Mouse (Mus musculus) T-helper 17 cell (primary cell): ENCODE results near the gene Top2a.
"Not testable (repeated sequence)": the region's sequence is repeated elsewhere in the genome, so short reads cannot be mapped to it uniquely, and the experiment has no call there.

ENCODE experiments used
- in situ Hi-C, 2 experiments: fragments of 300-600 bp; cut with MboI, MseI; formaldehyde crosslinking; loops; 1 replicate in 1 of 2; 2 replicates in 1 of 2; pipeline ENCODE4 v1.15.1; 2025; ENCODE audit warnings: high pct_unique_total_duplicates in 2 of 2

The Top2a gene

GRCm38 (mm10) chr11:98988260-98988659, 35.7 kb downstream of the Top2a start:
- in situ Hi-C loops = not testable (repeated sequence)

DNA sequence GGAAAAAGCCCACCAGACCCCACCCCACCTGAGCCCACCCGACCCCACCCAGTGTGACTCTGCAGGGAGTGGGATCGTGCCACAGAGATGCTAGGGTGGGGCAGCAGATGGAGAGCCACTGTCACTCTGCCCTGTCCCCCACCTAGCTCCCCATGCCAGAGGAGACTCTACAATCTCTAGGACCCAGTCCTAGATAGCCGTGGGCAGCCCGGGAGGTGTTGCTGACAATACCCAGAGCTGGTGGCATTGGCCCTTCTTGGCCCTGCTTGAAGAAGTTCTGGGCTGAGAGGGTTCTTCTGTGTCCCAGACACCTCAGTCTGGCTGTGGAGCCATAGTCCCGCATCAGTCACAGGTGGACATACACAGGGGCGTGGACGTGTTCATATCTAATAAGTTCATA, 38.4 kb downstream of the Top2a start:
- in situ Hi-C loops = no loop called here

DNA sequence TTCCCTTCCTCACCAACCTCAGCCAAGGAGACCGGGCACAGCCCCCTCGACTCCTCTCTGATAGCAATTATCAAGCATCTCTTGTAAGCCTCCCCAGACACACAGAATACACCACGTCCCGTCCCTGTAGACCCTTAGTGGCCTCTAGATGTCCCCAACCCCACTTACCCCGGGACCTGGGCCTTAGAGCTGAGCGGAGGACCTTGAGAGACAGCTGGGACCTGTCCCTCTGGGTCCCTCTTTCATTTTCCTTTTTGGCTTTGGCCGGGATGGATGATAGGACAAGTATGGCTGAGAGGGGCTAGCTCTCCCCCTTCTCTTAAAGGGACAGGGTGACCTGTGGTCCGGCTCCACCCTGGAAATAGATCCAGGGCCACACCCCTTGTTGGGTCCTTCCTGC, 40.4 kb downstream of the Top2a start:
- in situ Hi-C loops = no loop called here

GRCm38 (mm10) chr11:98982773-98983133, 41.2 kb downstream of the Top2a start, which contains the start of gene Gjd3:
Gene Gjd3 (minus strand): TSS chr11:98983016.
- in situ Hi-C loops = no loop called here

DNA sequence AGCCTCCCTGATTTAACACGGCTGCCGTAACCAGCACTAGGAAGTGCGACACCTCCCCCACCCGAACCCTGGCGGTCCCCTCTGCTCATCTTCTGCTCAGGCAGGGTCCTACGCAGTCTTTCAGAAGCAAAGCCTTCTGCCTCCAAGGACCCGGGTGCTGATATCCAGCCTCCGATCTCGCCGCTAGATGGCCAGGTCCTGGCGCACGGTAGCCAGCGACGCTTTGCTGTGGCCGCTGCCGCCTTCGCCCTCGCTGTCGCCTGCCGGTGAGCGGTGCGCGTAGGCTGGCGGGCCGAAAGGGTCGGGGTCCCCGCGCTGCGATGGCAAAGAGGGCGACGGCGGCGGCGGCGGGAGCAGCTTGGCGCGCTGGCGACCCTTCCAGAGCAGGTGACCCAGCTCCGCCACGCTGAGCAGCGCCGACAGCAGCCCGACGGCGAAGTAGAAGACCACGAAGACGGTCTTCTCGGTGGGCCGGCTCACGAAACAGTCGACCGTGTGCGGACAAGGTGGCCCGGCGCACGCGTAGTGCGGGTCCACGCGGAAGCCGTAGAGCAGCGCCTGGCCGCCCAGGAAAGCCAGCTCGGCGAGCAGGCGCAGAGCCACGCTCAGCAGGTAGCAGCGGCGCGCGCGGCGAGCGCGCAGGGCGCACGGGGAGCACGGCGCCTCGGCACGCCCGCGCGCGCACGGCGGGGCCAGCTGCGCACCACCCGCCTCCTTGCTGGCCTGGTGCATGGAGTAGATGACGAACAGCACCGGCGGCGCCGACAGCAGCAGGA, 41.8 kb downstream of the Top2a start:
- in situ Hi-C loops = no loop called here

DNA sequence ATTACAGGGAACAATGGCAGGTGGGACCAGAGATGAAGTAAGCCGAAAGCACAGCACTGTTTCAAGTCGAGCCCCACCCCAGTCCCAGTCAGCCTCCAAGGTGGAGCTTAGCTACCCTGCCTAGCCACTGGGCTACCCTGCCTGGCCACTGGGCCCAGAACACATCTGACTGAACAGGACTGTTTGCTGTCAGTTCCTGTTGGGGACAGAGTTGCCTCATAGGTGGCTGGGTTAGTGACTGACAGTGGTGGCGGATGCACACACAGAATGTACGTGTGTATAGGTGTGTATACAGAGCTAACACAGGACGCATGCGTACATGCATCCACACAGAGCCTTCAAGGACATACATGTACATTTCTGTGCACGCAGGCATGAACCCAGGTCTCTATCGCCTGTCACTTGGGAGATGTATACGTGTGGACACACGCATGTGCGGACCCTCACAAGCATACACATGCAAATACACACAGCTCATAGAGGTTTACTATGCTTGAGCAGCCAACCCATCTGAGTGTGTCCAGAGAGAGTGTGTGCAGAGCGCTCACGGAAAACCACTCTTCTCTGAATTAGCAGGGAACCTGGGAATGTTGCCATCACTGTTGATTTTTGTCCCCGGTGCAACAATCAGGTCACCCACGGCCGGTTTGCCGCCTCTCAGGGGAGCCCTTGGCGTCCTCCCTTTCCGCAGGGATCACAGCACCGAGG, 42.5 kb downstream of the Top2a start:
- in situ Hi-C loops = no loop called here

DNA sequence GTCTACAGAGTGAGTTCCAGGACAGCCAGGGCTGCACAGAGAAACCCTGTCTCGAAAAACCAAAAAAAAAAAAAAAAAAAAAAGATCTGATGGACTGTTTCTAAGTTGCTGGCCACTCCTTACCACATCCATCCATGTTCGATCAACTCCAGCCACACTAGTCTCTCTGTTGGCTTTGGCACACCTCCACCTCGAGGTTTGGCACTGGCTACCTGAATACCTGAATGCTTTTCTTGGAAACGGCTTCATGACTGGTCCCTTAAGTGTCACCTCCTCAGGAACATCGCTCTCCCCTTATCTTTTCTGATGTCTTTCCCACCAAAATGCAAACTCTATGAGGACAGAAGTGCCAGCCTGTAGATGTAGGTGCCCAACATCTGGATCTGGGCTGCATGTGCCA, 44.6 kb downstream of the Top2a start:
- in situ Hi-C loops = no loop called here

- in situ Hi-C loops = no loop called here
Measured at GRCm38 (mm10) chr11:98978526-98979148, 45.4 kb downstream of the Top2a start.

- in situ Hi-C loops = loop anchor here (5.0 kb wide), 3 partner anchors 38 to 1702 kb away; partner anchors contain the start of gene Rara (in 1 of the 2)
Measured at GRCm38 (mm10) chr11:98974871-98975719, 48.9 kb downstream of the Top2a start.

- in situ Hi-C loops = loop anchor here (5.0 kb wide), 3 partner anchors 37 to 1703 kb away; partner anchors contain the start of gene Rara (in 1 of the 2)
Measured at GRCm38 (mm10) chr11:98974213-98974612, 49.8 kb downstream of the Top2a start.

DNA sequence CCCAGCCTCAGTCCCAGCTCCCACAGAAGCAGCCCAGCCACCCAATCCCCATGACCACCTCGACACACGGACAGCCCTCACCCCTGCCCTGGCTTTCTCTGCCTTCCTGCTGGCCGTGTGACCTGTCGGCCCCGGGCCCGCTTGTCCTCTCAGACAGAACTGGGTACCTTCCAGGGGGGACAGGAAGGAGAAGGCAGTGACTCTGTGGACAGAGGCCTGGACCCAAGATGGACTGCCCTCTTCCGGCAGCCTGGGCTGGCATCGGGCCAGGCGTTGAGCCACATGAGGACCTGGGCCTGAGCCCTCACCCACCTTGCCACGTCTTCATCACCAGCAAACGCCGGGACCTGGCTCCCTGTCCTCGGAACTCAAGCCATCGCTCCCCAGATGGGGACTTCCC, 50.4 kb downstream of the Top2a start:
- in situ Hi-C loops = loop anchor here (5.0 kb wide), 3 partner anchors 36 to 1704 kb away; partner anchors contain the start of gene Rara (in 1 of the 2)

GRCm38 (mm10) chr11:98972801-98973360, 51.1 kb downstream of the Top2a start:
- in situ Hi-C loops = loop anchor here (5.0 kb wide), 3 partner anchors 36 to 1704 kb away; partner anchors contain the start of gene Rara (in 1 of the 2)

GRCm38 (mm10) chr11:98972215-98972614, 51.8 kb downstream of the Top2a start:
- in situ Hi-C loops = loop anchor here (5.0 kb wide), 3 partner anchors 35 to 1705 kb away; partner anchors contain the start of gene Rara (in 1 of the 2)

DNA sequence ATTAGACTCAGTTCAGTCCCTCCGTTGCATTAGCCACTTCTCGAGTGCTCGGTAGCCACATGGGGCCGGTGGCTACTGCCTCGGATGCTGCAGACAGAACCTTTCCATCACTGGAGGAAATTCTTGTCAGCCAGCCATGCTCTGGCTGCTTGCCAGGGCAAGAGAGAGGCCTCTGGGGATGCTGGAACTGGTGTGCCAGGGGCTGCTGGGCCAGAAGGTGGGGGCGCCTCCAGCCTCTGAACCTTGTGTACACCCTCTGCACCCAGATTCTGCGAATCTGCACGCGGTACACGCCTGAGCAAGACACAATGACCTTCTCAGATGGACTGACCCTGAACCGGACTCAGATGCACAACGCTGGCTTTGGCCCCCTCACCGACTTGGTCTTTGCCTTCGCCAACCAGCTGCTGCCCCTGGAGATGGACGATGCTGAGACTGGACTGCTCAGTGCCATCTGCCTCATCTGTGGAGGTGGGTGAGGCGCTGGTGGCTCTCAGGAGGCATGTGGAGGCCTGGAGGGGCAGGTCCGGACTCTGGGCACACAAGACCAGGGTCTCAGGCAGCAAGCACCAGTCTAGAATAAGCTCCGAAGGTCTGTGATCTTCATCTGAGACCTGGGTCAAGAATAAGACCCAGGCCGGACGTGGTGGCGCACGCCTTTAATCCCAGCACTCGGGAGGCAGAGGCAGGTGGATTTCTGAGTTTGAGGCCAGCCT, 52.5 kb downstream of the Top2a start:
- in situ Hi-C loops = loop anchor here (5.0 kb wide), 3 partner anchors 34 to 1706 kb away; partner anchors contain the start of gene Rara (in 1 of the 2)

DNA sequence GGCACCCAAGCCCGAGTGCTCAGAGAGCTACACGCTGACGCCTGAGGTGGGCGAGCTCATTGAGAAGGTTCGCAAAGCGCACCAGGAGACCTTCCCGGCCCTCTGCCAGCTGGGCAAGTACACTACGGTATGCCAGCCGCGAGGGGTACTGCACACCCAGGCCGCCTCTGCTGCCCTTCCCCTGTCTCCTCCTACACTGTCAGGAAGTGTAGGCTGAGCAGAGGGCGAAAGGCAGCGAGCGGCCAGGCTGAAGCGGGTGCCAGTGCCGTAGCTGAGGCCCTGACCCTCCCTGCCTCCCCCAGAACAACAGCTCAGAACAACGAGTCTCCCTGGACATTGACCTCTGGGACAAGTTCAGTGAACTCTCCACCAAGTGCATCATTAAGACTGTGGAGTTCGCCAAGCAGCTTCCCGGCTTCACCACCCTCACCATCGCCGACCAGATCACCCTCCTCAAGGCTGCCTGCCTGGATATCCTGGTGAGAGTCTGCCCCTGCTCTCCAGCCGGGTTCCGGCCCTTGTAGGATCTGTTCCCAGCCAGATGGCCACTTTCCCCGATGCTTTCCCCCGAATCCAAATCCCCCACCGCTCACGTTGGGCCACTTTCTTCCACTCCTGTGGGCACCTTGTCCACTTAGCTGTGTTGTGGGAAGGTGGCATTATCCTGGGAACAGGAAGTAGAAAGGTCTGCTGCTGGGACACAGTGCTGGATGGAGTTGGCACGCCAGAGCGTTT, 53.6 kb downstream of the Top2a start:
- in situ Hi-C loops = loop anchor here (5.0 kb wide), 3 partner anchors 33 to 1707 kb away; partner anchors contain the start of gene Rara (in 1 of the 2)

- in situ Hi-C loops = no loop called here
Measured at GRCm38 (mm10) chr11:98969496-98969927, 54.5 kb downstream of the Top2a start.

GRCm38 (mm10) chr11:98968716-98969495, 55.1 kb downstream of the Top2a start:
- in situ Hi-C loops = no loop called here

DNA sequence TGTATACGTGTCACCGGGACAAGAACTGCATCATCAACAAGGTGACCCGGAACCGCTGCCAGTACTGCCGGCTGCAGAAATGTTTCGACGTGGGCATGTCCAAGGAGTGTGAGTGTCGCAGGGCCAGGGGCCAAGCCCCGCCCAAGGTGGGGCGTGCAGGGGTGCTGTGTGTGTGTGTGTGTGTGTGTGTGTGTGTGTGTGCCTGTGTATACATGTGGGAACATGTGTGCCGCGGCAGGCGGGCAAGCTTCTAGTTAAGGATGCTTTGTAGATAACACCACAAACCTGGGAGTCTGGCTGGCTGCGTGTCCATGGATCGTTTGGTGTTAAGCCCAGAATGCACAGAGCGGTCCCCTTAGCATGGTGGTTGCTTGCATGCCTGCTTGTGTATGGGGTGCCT, 55.9 kb downstream of the Top2a start:
- in situ Hi-C loops = no loop called here
